Mouse (Mus musculus) stomach, embryonic 14.5 days (tissue): ENCODE measurements at regions not wholly inside any gene's neighbourhood (a gene's known extent, or its start where the extent isn't known, plus 50 kb on each side); places are given as distances from the start of the nearest gene placed in this dataset.
"Not testable (repeated sequence)": the region's sequence is repeated elsewhere in the genome, so short reads cannot be mapped to it uniquely, and the experiment has no call there.

ENCODE experiments used
- ATAC-seq: fragments of 200-750 bp; cut with Nextera tagmentation; 2 replicates; pipeline ENCODE4 v1.8.0; 2017; ENCODE audit warnings: low read depth, moderate TSS enrichment; ENCODE audit not compliant: insufficient number of reproducible peaks, insufficient read depth, low FRiP score
- H3K27ac ChIP-seq: fragments of 300-500 bp; sonication (generic); 2 replicates; pipeline ENCODE4 v1.5.1; 2014; ENCODE audit warnings: mild to moderate bottlenecking, low read length, moderate library complexity, mixed read lengths
- H3K27me3 ChIP-seq: fragments of 300-500 bp; sonication (generic); 2 replicates; pipeline ENCODE4 v1.6.1; 2014; ENCODE audit warnings: low read length, control low read depth, mixed read lengths; ENCODE audit not compliant: control insufficient read depth, insufficient read depth
- H3K36me3 ChIP-seq: fragments of 300-500 bp; sonication (generic); 2 replicates; pipeline ENCODE4 v1.6.1; 2014; ENCODE audit warnings: mild to moderate bottlenecking, control low read depth, low read length, moderate library complexity, mixed read lengths; ENCODE audit not compliant: control insufficient read depth, insufficient read depth
- H3K4me1 ChIP-seq: fragments of 300-500 bp; sonication (generic); 2 replicates; pipeline ENCODE4 v1.6.1; 2014; ENCODE audit warnings: low read length, control low read depth, mixed read lengths; ENCODE audit not compliant: control insufficient read depth, insufficient read depth
- H3K4me2 ChIP-seq: fragments of 300-500 bp; sonication (generic); replicated peaks from 2 replicates; pipeline ENCODE4 v1.6.1; 2014; ENCODE audit warnings: low read depth, low read length, control low read depth
- H3K4me3 ChIP-seq: fragments of 300-500 bp; sonication (generic); 2 replicates; pipeline ENCODE4 v1.5.1; 2014; ENCODE audit warnings: low read depth, low read length, control low read depth
- H3K9ac ChIP-seq: fragments of 300-500 bp; sonication (generic); replicated peaks from 2 replicates; pipeline ENCODE4 v1.6.1; 2014; ENCODE audit warnings: low read depth, mild to moderate bottlenecking, control low read depth, low read length, moderate library complexity, mixed read lengths
- H3K9me3 ChIP-seq: fragments of 300-500 bp; sonication (generic); 2 replicates; pipeline ENCODE4 v1.6.1; 2016; ENCODE audit warnings: low read depth, low read length, control low read depth; ENCODE audit not compliant: control insufficient read depth
- WGBS: fragments of 180-500 bp; shearing (Covaris S2); extraction: QIAGEN DNeasy Blood & Tissue Kit; methylation state at CpG from one replicate; pipeline ENCODE4 v1.1.7; 2014; 5-methylcytosine and 5-hydroxymethylcytosine counted together

DNA sequence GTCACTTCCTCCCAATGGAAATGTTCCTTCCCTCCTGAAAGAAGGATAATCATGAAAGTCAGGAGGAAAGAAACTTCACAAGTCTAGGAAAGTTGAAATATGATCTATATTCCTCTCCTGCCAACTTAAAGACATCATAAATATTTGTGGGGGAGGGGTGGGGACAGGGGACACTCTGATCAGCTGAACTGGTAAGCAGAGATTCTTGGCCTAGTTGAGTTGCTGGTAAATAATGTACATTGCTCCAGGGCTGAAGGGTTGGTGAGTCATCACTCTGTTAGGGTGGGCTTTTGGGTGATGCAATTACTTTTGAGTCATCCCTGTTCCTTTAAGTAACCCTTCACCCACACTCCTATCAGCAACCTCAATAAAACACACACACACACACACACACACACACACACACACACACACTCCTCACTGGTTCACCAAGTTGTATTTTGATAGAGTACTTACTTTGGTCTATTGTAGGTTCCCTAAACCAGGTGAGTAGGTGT, 56.0 kb downstream of the Ccdc71l start:
- H3K4me1 ChIP-seq: no peaks in the 10 kb centered on the region
- no peak overlapping the region for H3K27ac ChIP-seq
- H3K9me3 ChIP-seq: no peaks in the 10 kb centered on the region
- no peaks in the 10 kb centered on the region for H3K27me3 ChIP-seq
- no peak overlapping the region for H3K4me2 ChIP-seq
- no peak overlapping the region for H3K9ac ChIP-seq
- no peak for ATAC-seq
- no peaks in the 10 kb centered on the region for H3K36me3 ChIP-seq
- H3K4me3 ChIP-seq: no peak overlapping the region

DNA sequence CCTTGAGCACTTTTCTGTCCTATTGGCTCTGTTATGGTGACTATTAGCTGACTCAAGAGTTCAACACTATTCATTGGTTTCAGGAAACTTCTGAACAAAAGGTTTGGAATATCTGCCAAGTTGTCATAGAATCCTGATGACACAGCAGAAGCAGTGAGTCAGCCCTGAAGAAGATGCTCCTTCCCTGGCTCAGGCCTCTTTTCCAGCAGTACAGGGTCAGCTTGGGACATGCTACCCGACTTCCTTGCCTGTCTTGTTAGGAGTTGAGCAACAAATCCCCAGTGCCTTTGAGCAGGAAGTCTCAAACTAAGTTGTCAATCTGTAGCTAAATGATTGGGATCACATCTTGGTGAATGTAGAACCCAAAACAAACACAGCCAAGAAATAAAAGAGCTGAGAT, 56.6 kb downstream of the Ccdc71l start:
- no peak for ATAC-seq
- no peak overlapping the region for H3K4me3 ChIP-seq
- H3K4me2 ChIP-seq: no peak overlapping the region
- H3K27ac ChIP-seq: no peak overlapping the region
- WGBS: 52% methylated on average over 1 of the region's 1 CpGs
- no peaks in the 10 kb centered on the region for H3K36me3 ChIP-seq
- H3K4me1 ChIP-seq: no peaks in the 10 kb centered on the region
- H3K9me3 ChIP-seq: no peaks in the 10 kb centered on the region
- H3K9ac ChIP-seq: no peak overlapping the region
- H3K27me3 ChIP-seq: no peaks in the 10 kb centered on the region

DNA sequence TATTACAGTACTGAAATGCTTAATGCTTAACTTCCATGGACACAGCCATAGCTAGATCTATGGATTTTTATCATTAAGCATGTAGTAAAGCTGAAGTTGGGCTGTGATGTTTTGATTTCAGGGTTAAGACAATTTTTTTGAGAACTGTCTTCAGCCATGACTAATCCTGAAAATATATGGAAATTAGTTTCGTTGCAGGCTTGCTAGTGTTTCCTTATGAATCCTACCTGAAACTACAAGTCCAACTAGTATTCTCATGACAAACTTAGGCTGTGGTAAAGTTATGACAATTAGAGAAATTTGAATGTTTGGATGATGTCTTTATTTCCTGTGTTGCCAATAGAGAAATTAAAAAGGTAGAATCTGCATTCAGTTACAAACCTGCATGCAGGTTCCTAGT, 59.7 kb downstream of the Ccdc71l start:
- Histone ChIP-seq H3K4me2 (no peak overlapping the region), H3K27me3 (no peaks in the 10 kb centered on the region), H3K4me1 (no peaks in the 10 kb centered on the region), H3K36me3 (no peaks in the 10 kb centered on the region), H3K27ac (no peak overlapping the region), H3K9ac (no peak overlapping the region), H3K9me3 (no peaks in the 10 kb centered on the region), H3K4me3 (no peak overlapping the region)
- 78% methylated on average over 1 of the region's 1 CpGs for WGBS
- no peak for ATAC-seq

DNA sequence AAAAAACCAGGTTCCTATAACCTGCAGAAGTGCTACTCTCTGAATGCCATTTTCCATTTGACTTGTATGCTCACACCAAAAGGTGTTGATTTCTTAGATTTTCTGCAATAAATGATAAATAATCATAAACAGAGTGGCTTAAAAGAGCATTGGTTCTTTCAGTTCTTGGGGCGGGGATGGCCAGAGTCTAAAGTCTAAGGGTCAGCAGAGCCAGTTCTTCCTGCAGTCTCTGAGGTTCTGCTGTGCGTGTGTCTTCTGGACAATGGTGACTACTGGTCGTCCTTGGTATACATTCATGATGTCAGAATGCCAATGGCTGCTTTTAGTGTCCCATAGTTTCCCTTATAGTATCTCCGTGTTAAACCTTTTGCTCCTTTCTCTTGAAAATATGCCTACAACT, 66.3 kb downstream of the Ccdc71l start:
- no peaks in the 10 kb centered on the region for H3K36me3 ChIP-seq
- ATAC-seq: no peak
- H3K27ac ChIP-seq: no peak overlapping the region
- no peak overlapping the region for H3K9ac ChIP-seq
- H3K27me3 ChIP-seq: no peaks in the 10 kb centered on the region
- H3K4me3 ChIP-seq: no peak overlapping the region
- WGBS: 77% methylated on average over 4 of the region's 4 CpGs
- no peaks in the 10 kb centered on the region for H3K4me1 ChIP-seq
- H3K4me2 ChIP-seq: no peak overlapping the region
- no peaks in the 10 kb centered on the region for H3K9me3 ChIP-seq

DNA sequence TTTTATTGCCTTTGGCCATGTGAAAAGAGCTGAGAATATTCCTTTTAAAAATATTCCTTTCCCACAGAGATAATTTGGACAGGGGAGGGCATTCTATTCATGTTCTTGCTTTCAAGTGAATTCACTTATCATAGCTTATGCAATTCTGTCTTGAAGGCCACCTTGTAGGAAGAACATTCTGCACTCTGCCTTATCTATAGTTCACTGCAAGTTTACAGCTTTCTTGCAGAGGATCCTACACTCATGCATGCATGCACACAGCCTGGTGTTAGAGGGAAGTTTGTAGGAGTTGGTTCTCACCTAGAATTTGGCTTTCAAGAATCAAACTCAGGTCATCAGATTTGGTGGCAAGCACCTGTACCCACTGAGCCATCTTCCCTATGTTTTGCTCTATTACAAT, 67.4 kb downstream of the Ccdc71l start:
- no peaks in the 10 kb centered on the region for H3K9me3 ChIP-seq
- no peaks in the 10 kb centered on the region for H3K4me1 ChIP-seq
- no peak overlapping the region for H3K9ac ChIP-seq
- no peak for ATAC-seq
- no peak overlapping the region for H3K4me2 ChIP-seq
- no peaks in the 10 kb centered on the region for H3K27me3 ChIP-seq
- no peak overlapping the region for H3K27ac ChIP-seq
- no peaks in the 10 kb centered on the region for H3K36me3 ChIP-seq
- no peak overlapping the region for H3K4me3 ChIP-seq

DNA sequence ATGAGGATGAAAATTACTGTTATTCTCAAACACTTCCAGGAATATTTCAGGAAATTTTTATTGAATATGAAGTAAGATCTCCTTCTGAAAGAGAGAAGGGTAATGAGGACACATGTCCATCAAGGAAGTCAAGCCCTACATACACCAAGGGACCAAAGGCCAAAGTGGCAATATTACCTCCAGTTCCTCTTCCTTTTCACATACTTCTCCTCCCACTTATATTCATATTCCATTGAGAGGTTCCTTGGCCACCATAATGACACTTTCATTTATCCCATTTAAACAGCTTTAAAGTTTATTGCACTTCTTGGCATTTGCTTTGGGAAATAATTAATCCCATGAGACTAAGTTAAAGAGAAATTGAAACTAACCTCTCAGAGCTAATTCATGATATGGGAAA, 70.9 kb downstream of the Ccdc71l start:
- no peak overlapping the region for H3K4me3 ChIP-seq
- no peak for ATAC-seq
- no peaks in the 10 kb centered on the region for H3K9me3 ChIP-seq
- no peak overlapping the region for H3K27ac ChIP-seq
- no peak overlapping the region for H3K4me2 ChIP-seq
- H3K4me1 ChIP-seq: no peaks in the 10 kb centered on the region
- no peaks in the 10 kb centered on the region for H3K36me3 ChIP-seq
- no peak overlapping the region for H3K9ac ChIP-seq
- H3K27me3 ChIP-seq: no peaks in the 10 kb centered on the region

DNA sequence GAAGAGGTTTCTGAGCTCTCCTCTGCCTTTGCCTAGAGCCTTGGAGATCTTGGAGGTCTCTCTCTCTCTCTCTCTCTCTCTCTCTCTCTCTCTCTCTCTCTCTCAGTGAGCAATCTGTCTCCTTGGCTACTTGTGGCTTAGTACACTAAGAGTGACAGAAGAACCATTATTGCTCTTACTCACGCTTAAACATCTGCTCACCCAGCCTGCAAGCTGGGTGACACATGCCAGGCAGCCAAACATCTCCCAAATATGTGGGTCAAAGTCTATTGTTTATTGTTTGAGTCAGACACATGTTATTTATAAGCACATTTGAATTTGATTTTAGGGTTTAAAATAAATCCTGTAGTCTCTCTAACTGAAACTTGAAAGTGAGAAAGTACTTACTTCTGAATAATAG, 72.7 kb downstream of the Ccdc71l start:
- 40% methylated on average over 1 of the region's 1 CpGs for WGBS
- Histone ChIP-seq H3K9me3 (no peaks in the 10 kb centered on the region), H3K4me3 (no peak overlapping the region), H3K4me1 (no peaks in the 10 kb centered on the region), H3K4me2 (no peak overlapping the region), H3K36me3 (no peaks in the 10 kb centered on the region), H3K9ac (no peak overlapping the region), H3K27ac (no peak overlapping the region), H3K27me3 (no peaks in the 10 kb centered on the region)
- no peak for ATAC-seq

DNA sequence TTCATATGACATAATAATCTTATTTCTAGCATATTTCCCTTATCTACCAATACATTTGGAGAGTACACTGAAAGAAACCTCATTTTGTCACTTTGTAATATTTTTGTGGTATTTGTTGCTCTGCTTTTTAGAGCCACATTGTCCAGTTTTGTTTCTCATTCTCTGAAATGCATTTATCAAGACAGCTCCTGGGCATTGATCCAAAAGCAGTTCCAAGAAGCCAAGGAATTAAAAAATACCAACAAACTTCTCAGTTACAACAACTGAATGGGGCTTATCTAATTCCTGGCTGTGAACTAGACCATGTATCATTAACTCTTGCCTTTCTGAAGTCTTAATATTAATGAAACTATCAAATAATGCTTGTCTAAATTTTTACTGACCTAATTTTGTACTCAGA, 76.3 kb downstream of the Ccdc71l start:
- no peaks in the 10 kb centered on the region for H3K4me1 ChIP-seq
- H3K27ac ChIP-seq: no peak overlapping the region
- no peak overlapping the region for H3K9ac ChIP-seq

DNA sequence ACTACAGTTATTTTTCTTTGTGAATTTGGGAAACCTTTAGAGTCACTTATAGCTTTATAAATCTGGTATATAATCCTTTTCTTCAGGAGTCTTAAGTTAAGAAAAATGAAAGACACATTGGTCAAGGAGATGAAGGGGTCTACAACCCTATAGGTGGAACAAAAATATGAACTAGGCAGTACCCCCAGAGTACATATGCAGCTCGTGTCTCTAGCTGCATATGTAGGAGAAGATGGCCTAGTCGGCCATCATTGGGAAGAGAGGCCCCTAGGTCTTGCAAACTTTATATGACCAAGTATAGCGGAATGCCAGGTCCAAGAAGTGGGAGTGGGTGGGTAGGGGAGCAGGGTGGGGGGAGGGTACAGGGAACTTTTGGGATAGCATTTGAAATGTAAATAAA, 76.7 kb downstream of the Ccdc71l start:
- not testable (repeated sequence) for H3K27ac ChIP-seq, H3K4me2 ChIP-seq, H3K4me1 ChIP-seq, H3K9ac ChIP-seq, H3K36me3 ChIP-seq, ATAC-seq, H3K4me3 ChIP-seq, H3K9me3 ChIP-seq, H3K27me3 ChIP-seq
- 86% methylated on average over 3 of the region's 3 CpGs for WGBS

More for the DNA sequence above, 76.3 kb downstream of the Ccdc71l start:
- H3K9me3 ChIP-seq: no peaks in the 10 kb centered on the region
- no peaks in the 10 kb centered on the region for H3K27me3 ChIP-seq
- H3K36me3 ChIP-seq: no peaks in the 10 kb centered on the region
- no peak for ATAC-seq
- no peak overlapping the region for H3K4me2 ChIP-seq
- H3K4me3 ChIP-seq: no peak overlapping the region
